Mouse (Mus musculus) layer of hippocampus, postnatal 25 days (tissue): Measurements from ENCODE around the gene Armh1. TPM values are rescaled to one million over a fixed set of nuclear protein-coding genes. Genes with fewer than 3 reads are reported as not detected.

Source experiments
- DNase-seq, 2 experiments: peaks; one replicate each; pipeline ENCODE4 v3.0.0; 2022; ENCODE audit warnings: mixed read lengths in 2 of 2, low spot score in 1 of 2; ENCODE audit errors: extremely low spot score in 1 of 2
- total RNA-seq, 2 experiments: library from RNA; stranded (reverse); gene quantifications; 2 replicates each; pipeline ENCODE4 v1.2.3; 2021

The Armh1 gene
- total RNA-seq = under 1 TPM; 0.52 to 0.79 TPM

GRCm38 (mm10) chr4:117251801-117252316 is at the start of gene Armh1, which contains the start of gene Tmem53:
Gene Armh1, minus strand, starts transcription at chr4:117252125.
Gene Tmem53, plus strand, starts transcription at chr4:117251951.
- DNase-seq = peak; percentile 64 to 73

- DNase-seq = no peak
Observed at GRCm38 (mm10) chr4:117299921-117300320, 48.0 kb upstream of the Armh1 start.

- DNase-seq = no peak
Observed at GRCm38 (mm10) chr4:117297819-117298218, 45.9 kb upstream of the Armh1 start.

- DNase-seq = no peak
Observed at GRCm38 (mm10) chr4:117296849-117297593, 45.1 kb upstream of the Armh1 start.

- no peak for DNase-seq
Observed at GRCm38 (mm10) chr4:117291696-117292095, 39.8 kb upstream of the Armh1 start.

- peak; percentile 65 to 69 for DNase-seq
Observed at GRCm38 (mm10) chr4:117288927-117289801, 37.2 kb upstream of the Armh1 start.

- DNase-seq = no peak
Observed at GRCm38 (mm10) chr4:117288277-117288926, 36.5 kb upstream of the Armh1 start.

GRCm38 (mm10) chr4:117284363-117284762 is 32.4 kb upstream of the Armh1 start:
- no peak for DNase-seq

GRCm38 (mm10) chr4:117283271-117284191 is 31.6 kb upstream of the Armh1 start:
- no peak for DNase-seq

GRCm38 (mm10) chr4:117281090-117281845 is 29.3 kb upstream of the Armh1 start:
- no peak for DNase-seq

- DNase-seq = no peak
Observed at GRCm38 (mm10) chr4:117280397-117280930, 28.5 kb upstream of the Armh1 start.

- DNase-seq = no peak
Observed at GRCm38 (mm10) chr4:117279253-117279642, 27.3 kb upstream of the Armh1 start.

GRCm38 (mm10) chr4:117278381-117279252 is 26.7 kb upstream of the Armh1 start:
- no peak for DNase-seq

- no peak for DNase-seq
Observed at GRCm38 (mm10) chr4:117277687-117278086, 25.8 kb upstream of the Armh1 start.

- DNase-seq = no peak
Observed at GRCm38 (mm10) chr4:117277021-117277420, 25.1 kb upstream of the Armh1 start.

- DNase-seq = no peak
Observed at GRCm38 (mm10) chr4:117276281-117276711, 24.4 kb upstream of the Armh1 start.

- no peak for DNase-seq
Observed at GRCm38 (mm10) chr4:117274720-117275119, 22.8 kb upstream of the Armh1 start.

- DNase-seq = no peak
Observed at GRCm38 (mm10) chr4:117272459-117272858, 20.5 kb upstream of the Armh1 start.
